Mouse (Mus musculus) liver, embryonic 14.5 days (tissue): ENCODE results near the gene Slc23a3. TPM values are rescaled to one million over a fixed set of nuclear protein-coding genes. Genes with fewer than 3 reads are reported as not detected.

Experiments
- ATAC-seq: fragments of 200-750 bp; cut with Nextera tagmentation; 2 replicates; pipeline ENCODE4 v1.8.0; 2017; ENCODE audit warnings: moderate number of reproducible peaks, mild to moderate bottlenecking, moderate library complexity; ENCODE audit not compliant: insufficient read depth
- DNase-seq, 3 experiments: peaks; one replicate each; pipeline ENCODE4 v3.0.0-alpha.2; 2012 to 2013; ENCODE audit warnings: low read depth in 3 of 3, low spot score in 3 of 3
- H3K27ac ChIP-seq: fragments of 300-500 bp; sonication (generic); 2 replicates; pipeline ENCODE4 v1.5.1; 2014; ENCODE audit warnings: moderate library complexity, mild to moderate bottlenecking, control low read depth, inconsistent platforms
- H3K27me3 ChIP-seq: fragments of 300-500 bp; sonication (generic); 2 replicates; pipeline ENCODE4 v1.6.1; 2014; ENCODE audit warnings: mild to moderate bottlenecking, low read length, moderate library complexity; ENCODE audit not compliant: control insufficient read depth, insufficient read depth
- H3K36me3 ChIP-seq: fragments of 300-500 bp; sonication (generic); replicated peaks from 2 replicates; pipeline ENCODE4 v1.6.1; 2014; ENCODE audit warnings: low read depth; ENCODE audit not compliant: control insufficient read depth, insufficient read depth
- H3K4me1 ChIP-seq, 2 experiments: fragments of 200-500 bp in 1 of 2; fragments of 300-500 bp in 1 of 2; sonication (generic) in 1 of 2; replicated peaks; 2 replicates each; pipeline ENCODE4 v1.6.1; 2012 to 2014; ENCODE audit warnings: antibody characterized with exemption in 1 of 2, inconsistent platforms in 1 of 2, low read length in 1 of 2; ENCODE audit not compliant: control insufficient read depth in 2 of 2, insufficient read depth in 2 of 2
- H3K4me2 ChIP-seq: fragments of 300-500 bp; sonication (generic); 2 replicates; pipeline ENCODE4 v1.6.1; 2014; ENCODE audit warnings: low read depth, mild to moderate bottlenecking, control low read depth, moderate library complexity
- H3K4me3 ChIP-seq, 2 experiments: fragments of 200-500 bp in 1 of 2; fragments of 300-500 bp in 1 of 2; sonication (generic) in 1 of 2; 2 replicates each; pipeline ENCODE4 v1.5.1; 2012 to 2014; ENCODE audit warnings: low read depth in 2 of 2, low read length in 2 of 2, mild to moderate bottlenecking in 2 of 2, control low read depth in 1 of 2, inconsistent platforms in 1 of 2, moderate library complexity in 1 of 2; ENCODE audit not compliant: insufficient read depth in 1 of 2
- H3K9ac ChIP-seq: fragments of 300-500 bp; sonication (generic); replicated peaks from 2 replicates; pipeline ENCODE4 v1.6.1; 2014; ENCODE audit warnings: mild to moderate bottlenecking, control low read depth, moderate library complexity
- H3K9me3 ChIP-seq: fragments of 300-500 bp; sonication (generic); 2 replicates; pipeline ENCODE4 v1.6.1; 2016; ENCODE audit warnings: low read length, mixed read lengths; ENCODE audit not compliant: control insufficient read depth
- CTCF ChIP-seq: IDR thresholded peaks from 2 replicates; pipeline ENCODE4 v1.5.1; 2016; ENCODE audit warnings: antibody characterized with exemption, low read depth, control low read depth
- EP300 ChIP-seq: IDR thresholded peaks from 2 replicates; pipeline ENCODE4 v1.6.1; 2016; ENCODE audit warnings: antibody characterized with exemption, low read depth
- WGBS: fragments of 180-500 bp; shearing (Covaris S2); extraction: QIAGEN DNeasy Blood & Tissue Kit; methylation state at CpG from one replicate; pipeline ENCODE4 v1.1.7; 2014; ENCODE audit not compliant: insufficient replicate concordance; 5-methylcytosine and 5-hydroxymethylcytosine counted together
- polyA plus RNA-seq, 2 experiments: library from polyadenylated mRNA; depleted of rRNA in 1 of 2; stranded (reverse) in 1 of 2; unstranded in 1 of 2; fragments of >200 nt; fragmentation: Nextera tagmentation in 1 of 2; extraction: Ambion mirVana in 1 of 2; gene quantifications; 2 replicates each; pipeline versions ENCODE4 v1.2.1 to v1.2.3; 2012 to 2014

Gene Slc23a3
- polyA plus RNA-seq, 2 experiments: 1.2 to 1.4 TPM

GRCm38 (mm10) chr1:75138448-75138847 is 4.8 kb upstream of the Slc23a3 start:
- Histone ChIP-seq H3K27ac (peak overlapping the region; percentile 94), H3K9ac (no peak overlapping the region; the same call in 1 of the 2 replicates), H3K4me2 (peak overlapping the region; percentile 71), H3K36me3 (peaks cover 52% of the 10 kb centered on the region), H3K9me3 (no peaks in the 10 kb centered on the region), H3K27me3 (no peaks in the 10 kb centered on the region), H3K4me3 (peak overlapping the region in 1 of 2 experiments; percentile 27; a peak in 1 of 4 replicates), H3K4me1 (peaks cover 46 to 58% of the 10 kb centered on the region in 2 experiments)
- DNase-seq (peak; percentile 47 to 56 (median 50)), ATAC-seq (no peak)
- WGBS: 45% methylated on average over 2 of the region's 2 CpGs
- TF ChIP-seq EP300 (peak; percentile 64), CTCF (no peak)

- peak overlapping the region; percentile 25 to 38; a peak in 3 of 4 replicates for H3K4me3 ChIP-seq
- peak overlapping the region; percentile 73 for H3K9ac ChIP-seq
- ATAC-seq: peak; percentile 89
- H3K4me2 ChIP-seq: peak overlapping the region; percentile 71
- H3K36me3 ChIP-seq: peaks cover 52% of the 10 kb centered on the region
- peak; percentile 27 for TF ChIP-seq CTCF
- TF ChIP-seq EP300: peak; percentile 93
- peak overlapping the region; percentile 94 for H3K27ac ChIP-seq
- H3K27me3 ChIP-seq: no peaks in the 10 kb centered on the region
- peaks cover 46 to 55% of the 10 kb centered on the region in 2 experiments for H3K4me1 ChIP-seq
- peak; percentile 73 to 79 (median 75) for DNase-seq
- no peaks in the 10 kb centered on the region for H3K9me3 ChIP-seq
- 6% methylated on average over 3 of the region's 3 CpGs for WGBS
Observed at GRCm38 (mm10) chr1:75136730-75137129, 3.0 kb upstream of the Slc23a3 start.

GRCm38 (mm10) chr1:75136293-75136692 is 2.6 kb upstream of the Slc23a3 start:
- Histone ChIP-seq H3K9me3 (no peaks in the 10 kb centered on the region), H3K4me1 (peaks cover 46 to 55% of the 10 kb centered on the region in 2 experiments), H3K4me2 (peak overlapping the region; percentile 71), H3K27ac (peak overlapping the region; percentile 94), H3K27me3 (no peaks in the 10 kb centered on the region), H3K4me3 (peak overlapping the region; percentile 25 to 38; a peak in 3 of 4 replicates), H3K36me3 (peaks cover 52% of the 10 kb centered on the region), H3K9ac (peak overlapping the region; percentile 73)
- ATAC-seq (peak; percentile 74), DNase-seq (no peak)
- 20% methylated on average over 6 of the region's 6 CpGs for WGBS
- TF ChIP-seq EP300 (no peak), CTCF (no peak)

GRCm38 (mm10) chr1:75128641-75129040 is 5.0 kb downstream of the Slc23a3 start:
- no peak for TF ChIP-seq EP300
- TF ChIP-seq CTCF: no peak
- Histone ChIP-seq H3K4me1 (peaks cover 12 to 15% of the 10 kb centered on the region in 2 experiments), H3K4me3 (no peak overlapping the region), H3K9me3 (no peaks in the 10 kb centered on the region), H3K36me3 (no peaks in the 10 kb centered on the region), H3K27me3 (no peaks in the 10 kb centered on the region), H3K4me2 (no peak overlapping the region), H3K27ac (no peak overlapping the region), H3K9ac (no peak overlapping the region)
- WGBS: 59% methylated on average over 3 of the region's 3 CpGs
- ATAC-seq: no peak
- DNase-seq: no peak

GRCm38 (mm10) chr1:75125418-75125817 is 8.3 kb downstream of the Slc23a3 start:
- TF ChIP-seq CTCF (no peak), EP300 (no peak)
- Histone ChIP-seq H3K4me2 (peak overlapping the region; percentile 88), H3K36me3 (no peaks in the 10 kb centered on the region), H3K27me3 (no peaks in the 10 kb centered on the region), H3K4me3 (peak overlapping the region; percentile 69 to 72), H3K4me1 (peaks cover 12 to 15% of the 10 kb centered on the region in 2 experiments), H3K27ac (peak overlapping the region; percentile 96), H3K9ac (peak overlapping the region; percentile 76), H3K9me3 (no peaks in the 10 kb centered on the region)
- ATAC-seq (no peak), DNase-seq (no peak)
- WGBS: 29% methylated on average over 5 of the region's 5 CpGs
